Mouse (Mus musculus) megakaryocyte progenitor cell, adult 5-6 weeks (primary cell): ENCODE measurements around the gene Gnb5. TPM values are rescaled to one million over a fixed set of nuclear protein-coding genes. Genes with fewer than 3 reads are reported as not detected.
"Not testable (repeated sequence)": the region's sequence is repeated elsewhere in the genome, so short reads cannot be mapped to it uniquely, and the experiment has no call there.

ENCODE experiments used
- ATAC-seq: replicated peaks from 2 replicates; pipeline ENCODE4 v1.8.0; 2016; ENCODE audit warnings: mild to moderate bottlenecking, moderate TSS enrichment, inconsistent platforms; ENCODE audit not compliant: poor library complexity
- total RNA-seq, 2 experiments: library from RNA; stranded (forward) in 1 of 2; stranded (reverse) in 1 of 2; fragments of 157-497, 149-512 nt in 1 of 2; fragments of 200-1000 nt in 1 of 2; gene quantifications; 2 replicates each; pipeline versions ENCODE4 v1.2.3 to v1.2.4; 2015 to 2017

The Gnb5 gene
- total RNA-seq, 2 experiments from 2014 or later = 0.67 to 1.00 TPM

- ATAC-seq = peak; percentile 78
Measured at GRCm38 (mm10) chr9:75355783-75356182, 49.7 kb downstream of the Gnb5 start.

GRCm38 (mm10) chr9:75357087-75357654, 51.1 kb downstream of the Gnb5 start:
- no peak for ATAC-seq

- peak; percentile 78 for ATAC-seq
Measured at GRCm38 (mm10) chr9:75361699-75362098, 55.6 kb downstream of the Gnb5 start.

- ATAC-seq = peak; percentile 87
Measured at GRCm38 (mm10) chr9:75362201-75362600, 56.1 kb downstream of the Gnb5 start.

- ATAC-seq = no peak
Measured at GRCm38 (mm10) chr9:75363001-75363400, 56.9 kb downstream of the Gnb5 start.

- not testable (repeated sequence) for ATAC-seq
Measured at GRCm38 (mm10) chr9:75363702-75364101, 57.6 kb downstream of the Gnb5 start.

- no peak for ATAC-seq
Measured at GRCm38 (mm10) chr9:75365195-75365594, 59.1 kb downstream of the Gnb5 start.

- ATAC-seq = no peak
Measured at GRCm38 (mm10) chr9:75366191-75366590, 60.1 kb downstream of the Gnb5 start.

GRCm38 (mm10) chr9:75368779-75369178, 62.7 kb downstream of the Gnb5 start:
- no peak for ATAC-seq

- ATAC-seq = no peak
Measured at GRCm38 (mm10) chr9:75375606-75376005, 69.5 kb downstream of the Gnb5 start.

GRCm38 (mm10) chr9:75376428-75376827, 70.3 kb downstream of the Gnb5 start:
- ATAC-seq = no peak

- peak; percentile 39; the same call in 1 of the 2 replicates for ATAC-seq
Measured at GRCm38 (mm10) chr9:75378774-75379173, 72.7 kb downstream of the Gnb5 start.

- ATAC-seq = no peak
Measured at GRCm38 (mm10) chr9:75382825-75383224, 76.7 kb downstream of the Gnb5 start.

- ATAC-seq = no peak
Measured at GRCm38 (mm10) chr9:75383785-75384184, 77.7 kb downstream of the Gnb5 start.

- 0 out of 2 replicates have a peak, but pooled peaks have one; percentile 6 for ATAC-seq
Measured at GRCm38 (mm10) chr9:75384337-75384962, 78.4 kb downstream of the Gnb5 start.

GRCm38 (mm10) chr9:75385218-75385974, 79.3 kb downstream of the Gnb5 start:
- ATAC-seq = peak; percentile 37; the same call in 1 of the 2 replicates

GRCm38 (mm10) chr9:75393251-75393650, 87.2 kb downstream of the Gnb5 start:
- ATAC-seq = no peak

Other genes starting within 250 kb of the Gnb5 start
- gene Myo5a, start 235.3 kb upstream of the Gnb5 start, total RNA-seq (2015) = 59.6 and 80.1 TPM in 2 replicates
- 113 and 133 TPM in 2 replicates for gene Myo5a, start 235.3 kb upstream of the Gnb5 start, total RNA-seq (2017)
- 0.10 and 0.27 TPM in 2 replicates for gene Myo5c, start 74.3 kb upstream of the Gnb5 start, total RNA-seq (2015)
- gene Myo5c, start 74.3 kb upstream of the Gnb5 start, total RNA-seq (2017) = 0.04 and 0.34 TPM in 2 replicates
- not detected in 2 replicates for gene Bcl2l10, start 41.5 kb downstream of the Gnb5 start, total RNA-seq (2015)
- not detected in 2 replicates for gene Bcl2l10, start 41.5 kb downstream of the Gnb5 start, total RNA-seq (2017)
- gene Mapk6, start 103.7 kb downstream of the Gnb5 start, total RNA-seq (2015) = 64.2 and 65.1 TPM in 2 replicates
- gene Mapk6, start 103.7 kb downstream of the Gnb5 start, total RNA-seq (2017) = 50.3 and 53.6 TPM in 2 replicates
- 20.1 and 24.1 TPM in 2 replicates for gene Leo1, start 135.2 kb downstream of the Gnb5 start, total RNA-seq (2015)
- 49.9 and 60.3 TPM in 2 replicates for gene Leo1, start 135.2 kb downstream of the Gnb5 start, total RNA-seq (2017)